Mouse (Mus musculus) small intestine, adult 2 months (tissue): ENCODE measurements around the gene Evi5.

Experiments
- CTCF ChIP-seq: fragments of 200-500 bp; IDR thresholded peaks from 2 replicates; pipeline ENCODE4 v1.5.1; 2012; ENCODE audit warnings: low read depth, mild to moderate bottlenecking, control low read depth, inconsistent platforms, low read length, moderate library complexity, mixed read lengths; ENCODE audit not compliant: insufficient replicate concordance, insufficient read length; ENCODE audit errors: extremely low read depth
- POLR2A ChIP-seq: fragments of 200-500 bp; IDR thresholded peaks from 2 replicates; pipeline ENCODE4 v1.6.1; 2012; ENCODE audit warnings: low read depth, mild to moderate bottlenecking, control low read depth, inconsistent platforms, low read length, moderate library complexity

- TF ChIP-seq POLR2A (no peak), CTCF (no peak)
Measured at GRCm38 (mm10) chr5:107721638-107722011, 153.3 kb downstream of the Evi5 start.
